8 mouse cellular contexts compared by ENCODE assay signal in genomic region chr4:44168816-44169215, GRCm38 (mm10).
DNase-seq lines count a peak whose midpoint lies in the region; ATAC-seq and TF ChIP-seq lines count a peak whose summit lies in the region.

No protein-coding gene starts in this region.

- H3K4me2 ChIP-seq in forebrain, embryonic 15.5 days (replicated peaks): no peak overlapping the region
- H3K4me2 ChIP-seq in liver, embryonic 15.5 days: peak overlapping the region; percentile 83

- no peaks in the 10 kb centered on the region for H3K9me3 ChIP-seq in forebrain, embryonic 15.5 days
- no peaks in the 10 kb centered on the region for H3K9me3 ChIP-seq in liver, embryonic 15.5 days (replicated peaks)

- H3K4me1 ChIP-seq in forebrain, embryonic 15.5 days: peaks cover 34% of the 10 kb centered on the region
- H3K4me1 ChIP-seq in liver, embryonic 15.5 days (replicated peaks): peaks cover 39% of the 10 kb centered on the region

- no peaks in the 10 kb centered on the region for H3K36me3 ChIP-seq in forebrain, embryonic 15.5 days
- no peaks in the 10 kb centered on the region for H3K36me3 ChIP-seq in liver, embryonic 15.5 days (replicated peaks)

- H3K27me3 ChIP-seq in forebrain, embryonic 15.5 days: no peaks in the 10 kb centered on the region
- no peaks in the 10 kb centered on the region for H3K27me3 ChIP-seq in liver, embryonic 15.5 days

- no peak for DNase-seq in gastrocnemius, adult 2 months
- DNase-seq in gastrocnemius, postnatal 36 days: no peak
- peak; percentile 47 for DNase-seq in CD4-positive helper T cell, adult 2 months (ENCODE audit: low read depth, low spot score)
- no peak for DNase-seq in layer of hippocampus, postnatal 36 days
- no peak for DNase-seq in c-Kit-positive CD71-positive TER-119-positive erythroid progenitor cells, embryonic 14.5 days (ENCODE audit: low spot score)

- H3K4me3 ChIP-seq in gastrocnemius, adult 2 months: peak overlapping the region; percentile 93
- H3K4me3 ChIP-seq in forebrain, embryonic 15.5 days: peak overlapping the region; percentile 53; the same call in 1 of the 2 replicates
- H3K4me3 ChIP-seq in liver, embryonic 15.5 days (replicated peaks): peak overlapping the region; percentile 91

- peak overlapping the region; percentile 95 for H3K27ac ChIP-seq in gastrocnemius, adult 2 months
- no peak overlapping the region for H3K27ac ChIP-seq in forebrain, embryonic 15.5 days (replicated peaks)
- peak overlapping the region; percentile 88 for H3K27ac ChIP-seq in liver, embryonic 15.5 days (replicated peaks)

- intact Hi-C loops in gastrocnemius, adult 2 months (cut with DNase I): loop anchor here (2.0 to 5.0 kb wide), 2 partner anchors 64 to 97 kb away; partner anchors contain the start of gene Rnf38
- intact Hi-C loops in gastrocnemius, postnatal 36 days (cut with DNase I): loop anchor here (2.0 kb wide), 1 partner anchor 66 kb away; no protein-coding TSS in a partner anchor

- 4% methylated on average over 7 of the region's 7 CpGs for WGBS in forebrain, embryonic 15.5 days
- WGBS in liver, embryonic 15.5 days (ENCODE audit: insufficient replicate concordance): 5% methylated on average over 7 of the region's 7 CpGs

- no peak overlapping the region for H3K9ac ChIP-seq in forebrain, embryonic 15.5 days (replicated peaks)
- peak overlapping the region; percentile 61; the same call in 1 of the 2 replicates for H3K9ac ChIP-seq in liver, embryonic 15.5 days

- no peak for ATAC-seq in forebrain, embryonic 15.5 days (replicated peaks)
- ATAC-seq in liver, embryonic 15.5 days (ENCODE audit: insufficient read depth): no peak
- no peak for ATAC-seq in activated CD4-positive, CD25-positive, alpha-beta regulatory T cell, adult 4 months

- no peak for TF ChIP-seq CTCF in gastrocnemius, adult 2 months (IDR thresholded peaks at IDR 0.05)
